Mouse (Mus musculus): ENCODE data around the gene Pomp. TPM values are rescaled to one million over a fixed set of nuclear protein-coding genes. Genes with fewer than 3 reads are reported as not detected.
A peak's percentile ranks its signal among the peaks of the same experiment; 100 is the strongest.

Pomp gene
- polyA plus RNA-seq, 1 experiment: 220 TPM

- Histone ChIP-seq H3K36me3 (ENCODE audit: control insufficient read depth, insufficient read depth) (no peaks in the 10 kb centered on the region), H3K79me2 (ENCODE audit: control insufficient read depth, insufficient read depth) (no peaks in the 10 kb centered on the region), H3K27me3 (ENCODE audit: control insufficient read depth, insufficient read depth, insufficient read length) (no peaks in the 10 kb centered on the region), H3ac (ENCODE audit: control insufficient read depth, insufficient read length) (no peak overlapping the region), H3K4me3 (no peak overlapping the region), H3K4me2 (ENCODE audit: low read depth) (no peak overlapping the region)
- TF ChIP-seq USF1 (IDR thresholded peaks at IDR 0.05; ENCODE audit: low read depth): no peak
- no peak for TF ChIP-seq POLR2A (IDR thresholded peaks at IDR 0.05; ENCODE audit: insufficient read length, low read depth)
- no peak for TF ChIP-seq E2F4 (IDR thresholded peaks at IDR 0.05; ENCODE audit: insufficient read depth)
- no peak for TF ChIP-seq TCF12 (IDR thresholded peaks at IDR 0.05; ENCODE audit: insufficient read depth, poor library complexity, severe bottlenecking)
- no peak for TF ChIP-seq MAX (IDR thresholded peaks at IDR 0.05; ENCODE audit: low read depth)
- TF ChIP-seq MYOG (IDR thresholded peaks at IDR 0.05; ENCODE audit: control insufficient read depth in 1 of 3, insufficient read depth in 1 of 3, insufficient read length in 2 of 3, low read depth in 2 of 3): no peak
- TF ChIP-seq CEBPB (IDR thresholded peaks at IDR 0.05; ENCODE audit: insufficient read depth, poor library complexity, severe bottlenecking): no peak
- TF ChIP-seq REST (IDR thresholded peaks at IDR 0.05; ENCODE audit: insufficient read depth, insufficient read length): no peak
- no peak for TF ChIP-seq MYOD1 (IDR thresholded peaks at IDR 0.05; ENCODE audit: control insufficient read depth in 1 of 3, insufficient read length in 2 of 3, low read depth in 2 of 3)
- TF ChIP-seq SRF (IDR thresholded peaks at IDR 0.05; ENCODE audit: control insufficient read depth, insufficient read length, low read depth): no peak
- no peak for TF ChIP-seq POLR2AphosphoS2 (IDR thresholded peaks at IDR 0.05; ENCODE audit: insufficient read length, low read depth)
- no peak for TF ChIP-seq TCF3 (IDR thresholded peaks at IDR 0.05; ENCODE audit: insufficient read length, low read depth)
Measured at GRCm38 (mm10) chr5:147845319-147845718, 14.9 kb upstream of the Pomp start.

DNA sequence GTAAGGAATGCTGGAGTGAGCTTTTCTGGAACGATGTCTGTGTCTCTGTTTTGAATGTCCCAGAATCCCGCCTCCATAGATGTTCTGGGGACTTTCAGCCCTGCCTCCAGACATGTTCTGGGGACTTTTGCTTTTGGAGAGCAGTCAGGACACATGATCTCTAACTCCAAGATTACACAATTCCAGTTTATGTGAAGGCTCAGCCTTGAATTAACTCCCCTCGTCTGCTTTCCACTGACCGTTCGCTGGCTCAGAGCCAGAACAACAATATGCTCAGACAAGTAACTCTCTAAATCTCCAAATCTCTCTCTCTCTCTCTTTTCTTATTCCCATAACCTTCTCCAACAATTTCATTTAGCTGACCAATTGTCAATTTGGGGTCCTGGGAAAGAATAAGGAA lies 12.9 kb upstream of the Pomp start:
- Histone ChIP-seq H3K27me3 (ENCODE audit: control insufficient read depth, insufficient read depth, insufficient read length) (peaks cover 5% of the 10 kb centered on the region), H3K4me3 (no peak overlapping the region), H3K79me2 (ENCODE audit: control insufficient read depth, insufficient read depth) (no peaks in the 10 kb centered on the region), H3K36me3 (ENCODE audit: control insufficient read depth, insufficient read depth) (no peaks in the 10 kb centered on the region), H3ac (ENCODE audit: control insufficient read depth, insufficient read length) (no peak overlapping the region), H3K4me2 (ENCODE audit: low read depth) (no peak overlapping the region)
- TF ChIP-seq POLR2AphosphoS2 (IDR thresholded peaks at IDR 0.05; ENCODE audit: insufficient read length, low read depth) (no peak), TCF12 (IDR thresholded peaks at IDR 0.05; ENCODE audit: insufficient read depth, poor library complexity, severe bottlenecking) (no peak), MAX (IDR thresholded peaks at IDR 0.05; ENCODE audit: low read depth) (no peak), TCF3 (IDR thresholded peaks at IDR 0.05; ENCODE audit: insufficient read length, low read depth) (no peak)

DNA sequence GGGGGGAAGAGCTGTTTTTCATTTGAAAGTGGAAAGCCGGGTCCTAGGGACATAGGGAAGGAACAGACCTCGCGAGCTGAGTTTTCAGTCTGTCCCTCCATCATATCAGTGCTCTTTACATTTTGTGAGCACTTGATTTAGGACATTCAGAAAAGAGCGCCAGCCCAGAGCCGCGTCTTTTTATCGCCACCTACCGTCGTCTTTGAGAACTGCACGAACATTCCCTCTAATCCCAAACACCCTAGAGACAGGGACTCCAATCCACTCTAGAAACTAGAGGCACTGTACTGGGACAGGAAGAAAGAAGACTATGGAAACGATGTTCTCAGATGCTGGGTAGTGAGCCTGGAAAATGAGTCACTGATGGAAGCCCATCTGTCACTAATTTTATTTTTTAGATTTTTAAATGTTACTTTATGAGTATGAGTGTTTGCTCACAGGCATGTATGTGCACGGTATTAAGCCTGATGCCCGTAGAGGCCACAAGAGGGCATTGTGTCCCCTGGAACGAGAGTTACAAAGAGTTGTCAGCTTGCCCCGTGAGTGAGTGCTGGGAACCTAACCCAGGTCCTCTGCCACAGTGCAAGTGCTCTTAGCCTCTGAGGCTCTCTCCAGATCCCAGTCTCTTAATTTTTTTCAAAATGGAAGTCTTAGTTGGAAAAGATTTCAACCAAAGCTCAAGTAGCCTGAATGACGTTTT lies 11.9 kb upstream of the Pomp start:
- H3K4me2 ChIP-seq (ENCODE audit: low read depth): peak overlapping the region; percentile 46
- no peaks in the 10 kb centered on the region for H3K79me2 ChIP-seq (ENCODE audit: control insufficient read depth, insufficient read depth)
- H3K4me3 ChIP-seq: no peak overlapping the region
- H3K36me3 ChIP-seq (ENCODE audit: control insufficient read depth, insufficient read depth): no peaks in the 10 kb centered on the region
- peaks cover 5% of the 10 kb centered on the region for H3K27me3 ChIP-seq (ENCODE audit: control insufficient read depth, insufficient read depth, insufficient read length)
- no peak overlapping the region for H3ac ChIP-seq (ENCODE audit: control insufficient read depth, insufficient read length)
- TF ChIP-seq E2F4 (IDR thresholded peaks at IDR 0.05; ENCODE audit: insufficient read depth) (no peak), CEBPB (IDR thresholded peaks at IDR 0.05; ENCODE audit: insufficient read depth, poor library complexity, severe bottlenecking) (no peak), USF1 (IDR thresholded peaks at IDR 0.05; ENCODE audit: low read depth) (no peak), POLR2AphosphoS2 (IDR thresholded peaks at IDR 0.05; ENCODE audit: insufficient read length, low read depth) (no peak), SRF (IDR thresholded peaks at IDR 0.05; ENCODE audit: control insufficient read depth, insufficient read length, low read depth) (no peak), TCF3 (IDR thresholded peaks at IDR 0.05; ENCODE audit: insufficient read length, low read depth) (no peak)

- peak overlapping the region; percentile 57 for H3K4me2 ChIP-seq (ENCODE audit: low read depth)
Measured at GRCm38 (mm10) chr5:147850194-147850593, 10.1 kb upstream of the Pomp start.

DNA sequence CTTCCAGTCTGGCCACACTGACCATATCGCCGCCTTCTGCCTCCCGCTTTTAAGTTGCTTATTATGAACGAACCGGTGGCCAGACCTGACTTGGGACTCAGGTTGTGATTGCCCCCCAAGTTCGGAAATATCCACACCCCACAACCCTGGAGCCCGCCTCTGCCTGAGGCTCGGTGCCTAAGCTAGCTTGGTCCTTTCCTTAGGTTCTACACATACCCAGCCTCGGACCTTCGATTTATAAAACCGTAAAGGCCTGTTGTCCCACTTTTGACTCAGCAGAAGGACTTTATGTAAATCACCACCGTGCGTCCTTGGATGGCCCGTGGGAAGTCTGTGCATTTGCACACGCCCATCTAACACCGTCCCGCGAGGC lies 199 bp upstream of the Pomp start:
- TF ChIP-seq MAX (IDR thresholded peaks at IDR 0.05; ENCODE audit: low read depth) (no peak), REST (IDR thresholded peaks at IDR 0.05; ENCODE audit: insufficient read depth, insufficient read length) (no peak), SRF (IDR thresholded peaks at IDR 0.05; ENCODE audit: control insufficient read depth, insufficient read length, low read depth) (no peak), E2F4 (IDR thresholded peaks at IDR 0.05; ENCODE audit: insufficient read depth) (no peak), MYOD1 (IDR thresholded peaks at IDR 0.05; ENCODE audit: control insufficient read depth in 1 of 3, insufficient read length in 2 of 3, low read depth in 2 of 3) (no peak), USF1 (IDR thresholded peaks at IDR 0.05; ENCODE audit: low read depth) (no peak), POLR2AphosphoS2 (IDR thresholded peaks at IDR 0.05; ENCODE audit: insufficient read length, low read depth) (no peak), MYOG (IDR thresholded peaks at IDR 0.05; ENCODE audit: control insufficient read depth in 1 of 3, insufficient read depth in 1 of 3, insufficient read length in 2 of 3, low read depth in 2 of 3) (no peak), POLR2A (IDR thresholded peaks at IDR 0.05; ENCODE audit: insufficient read length, low read depth) (no peak), TCF12 (IDR thresholded peaks at IDR 0.05; ENCODE audit: insufficient read depth, poor library complexity, severe bottlenecking) (no peak), CEBPB (IDR thresholded peaks at IDR 0.05; ENCODE audit: insufficient read depth, poor library complexity, severe bottlenecking) (no peak), TCF3 (IDR thresholded peaks at IDR 0.05; ENCODE audit: insufficient read length, low read depth) (no peak)
- peak overlapping the region; percentile 85 for H3K4me2 ChIP-seq (ENCODE audit: low read depth)
- peaks cover 44% of the 10 kb centered on the region for H3K79me2 ChIP-seq (ENCODE audit: control insufficient read depth, insufficient read depth)
- H3ac ChIP-seq (ENCODE audit: control insufficient read depth, insufficient read length): peak overlapping the region; percentile 75
- no peaks in the 10 kb centered on the region for H3K27me3 ChIP-seq (ENCODE audit: control insufficient read depth, insufficient read depth, insufficient read length)
- H3K4me3 ChIP-seq: peak overlapping the region; percentile 93
- peaks cover 3% of the 10 kb centered on the region for H3K36me3 ChIP-seq (ENCODE audit: control insufficient read depth, insufficient read depth)

More at GRCm38 (mm10) chr5:147850194-147850593, 10.1 kb upstream of the Pomp start:
- peaks cover 5% of the 10 kb centered on the region for H3K27me3 ChIP-seq (ENCODE audit: control insufficient read depth, insufficient read depth, insufficient read length)
- H3K4me3 ChIP-seq: no peak overlapping the region
- H3K36me3 ChIP-seq (ENCODE audit: control insufficient read depth, insufficient read depth): no peaks in the 10 kb centered on the region
- no peaks in the 10 kb centered on the region for H3K79me2 ChIP-seq (ENCODE audit: control insufficient read depth, insufficient read depth)
- H3ac ChIP-seq (ENCODE audit: control insufficient read depth, insufficient read length): no peak overlapping the region
- TF ChIP-seq E2F4 (IDR thresholded peaks at IDR 0.05; ENCODE audit: insufficient read depth) (no peak), REST (IDR thresholded peaks at IDR 0.05; ENCODE audit: insufficient read depth, insufficient read length) (no peak), POLR2A (IDR thresholded peaks at IDR 0.05; ENCODE audit: insufficient read length, low read depth) (no peak), TCF12 (IDR thresholded peaks at IDR 0.05; ENCODE audit: insufficient read depth, poor library complexity, severe bottlenecking) (peak; percentile 83), MAX (IDR thresholded peaks at IDR 0.05; ENCODE audit: low read depth) (no peak), MYOD1 (IDR thresholded peaks at IDR 0.05; ENCODE audit: control insufficient read depth in 1 of 3, insufficient read length in 2 of 3, low read depth in 2 of 3) (peak; percentile 64 to 91 (median 86)), CEBPB (IDR thresholded peaks at IDR 0.05; ENCODE audit: insufficient read depth, poor library complexity, severe bottlenecking) (no peak), SRF (IDR thresholded peaks at IDR 0.05; ENCODE audit: control insufficient read depth, insufficient read length, low read depth) (no peak), MYOG (IDR thresholded peaks at IDR 0.05; ENCODE audit: control insufficient read depth in 1 of 3, insufficient read depth in 1 of 3, insufficient read length in 2 of 3, low read depth in 2 of 3) (peak in 2 of 3 experiments; percentile 59 to 89), POLR2AphosphoS2 (IDR thresholded peaks at IDR 0.05; ENCODE audit: insufficient read length, low read depth) (no peak)
